Mouse (Mus musculus): ENCODE data around the gene Gm17334. TPM values are rescaled to one million over a fixed set of nuclear protein-coding genes. Genes with fewer than 3 reads are reported as not detected.

Gene Gm17334
- total RNA-seq, 1 experiment from 2014 or later: not detected

GRCm38 (mm10) chr11:53800036-53800435, 27.0 kb upstream of the Gm17334 start:
- no peak for ATAC-seq (replicated peaks; ENCODE audit: insufficient number of reproducible peaks, low FRiP score, low TSS enrichment, poor library complexity, severe bottlenecking)

GRCm38 (mm10) chr11:53798041-53798711, 25.2 kb upstream of the Gm17334 start:
- ATAC-seq (replicated peaks; ENCODE audit: insufficient number of reproducible peaks, low FRiP score, low TSS enrichment, poor library complexity, severe bottlenecking): no peak

GRCm38 (mm10) chr11:53797386-53797920, 24.5 kb upstream of the Gm17334 start:
- no peak for ATAC-seq (replicated peaks; ENCODE audit: insufficient number of reproducible peaks, low FRiP score, low TSS enrichment, poor library complexity, severe bottlenecking)

GRCm38 (mm10) chr11:53796409-53797151, 23.6 kb upstream of the Gm17334 start:
- no peak for ATAC-seq (replicated peaks; ENCODE audit: insufficient number of reproducible peaks, low FRiP score, low TSS enrichment, poor library complexity, severe bottlenecking)

GRCm38 (mm10) chr11:53795813-53796212, 22.8 kb upstream of the Gm17334 start:
- no peak for ATAC-seq (replicated peaks; ENCODE audit: insufficient number of reproducible peaks, low FRiP score, low TSS enrichment, poor library complexity, severe bottlenecking)

GRCm38 (mm10) chr11:53794671-53795557, 21.9 kb upstream of the Gm17334 start:
- peak; percentile 93 for ATAC-seq (replicated peaks; ENCODE audit: insufficient number of reproducible peaks, low FRiP score, low TSS enrichment, poor library complexity, severe bottlenecking)

- ATAC-seq (replicated peaks; ENCODE audit: insufficient number of reproducible peaks, low FRiP score, low TSS enrichment, poor library complexity, severe bottlenecking): peak; percentile 49
These were observed 21.0 kb upstream of the Gm17334 start for GRCm38 (mm10) chr11:53794015-53794414.

GRCm38 (mm10) chr11:53792986-53793385, 20.0 kb upstream of the Gm17334 start:
- no peak for ATAC-seq (replicated peaks; ENCODE audit: insufficient number of reproducible peaks, low FRiP score, low TSS enrichment, poor library complexity, severe bottlenecking)

- ATAC-seq (replicated peaks; ENCODE audit: insufficient number of reproducible peaks, low FRiP score, low TSS enrichment, poor library complexity, severe bottlenecking): no peak
These were observed 16.3 kb upstream of the Gm17334 start for GRCm38 (mm10) chr11:53789277-53789676.

- no peak for ATAC-seq (replicated peaks; ENCODE audit: insufficient number of reproducible peaks, low FRiP score, low TSS enrichment, poor library complexity, severe bottlenecking)
These were observed 15.2 kb upstream of the Gm17334 start for GRCm38 (mm10) chr11:53788196-53788595.

- ATAC-seq (replicated peaks; ENCODE audit: insufficient number of reproducible peaks, low FRiP score, low TSS enrichment, poor library complexity, severe bottlenecking): peak; percentile 44
These were observed 13.4 kb upstream of the Gm17334 start for GRCm38 (mm10) chr11:53786058-53787031.

GRCm38 (mm10) chr11:53785311-53785936, 12.4 kb upstream of the Gm17334 start:
- ATAC-seq (replicated peaks; ENCODE audit: insufficient number of reproducible peaks, low FRiP score, low TSS enrichment, poor library complexity, severe bottlenecking): no peak

- ATAC-seq (replicated peaks; ENCODE audit: insufficient number of reproducible peaks, low FRiP score, low TSS enrichment, poor library complexity, severe bottlenecking): peak; percentile 77
These were observed 10.3 kb upstream of the Gm17334 start for GRCm38 (mm10) chr11:53783288-53783687.

GRCm38 (mm10) chr11:53781964-53782363, 9.0 kb upstream of the Gm17334 start:
- no peak for ATAC-seq (replicated peaks; ENCODE audit: insufficient number of reproducible peaks, low FRiP score, low TSS enrichment, poor library complexity, severe bottlenecking)

GRCm38 (mm10) chr11:53781201-53781775, 8.3 kb upstream of the Gm17334 start:
- no peak for ATAC-seq (replicated peaks; ENCODE audit: insufficient number of reproducible peaks, low FRiP score, low TSS enrichment, poor library complexity, severe bottlenecking)

GRCm38 (mm10) chr11:53780262-53780661, 7.3 kb upstream of the Gm17334 start:
- no peak for ATAC-seq (replicated peaks; ENCODE audit: insufficient number of reproducible peaks, low FRiP score, low TSS enrichment, poor library complexity, severe bottlenecking)

- no peak for ATAC-seq (replicated peaks; ENCODE audit: insufficient number of reproducible peaks, low FRiP score, low TSS enrichment, poor library complexity, severe bottlenecking)
These were observed 6.8 kb upstream of the Gm17334 start for GRCm38 (mm10) chr11:53779808-53780207.
